Mouse (Mus musculus) spleen, adult 2 months (tissue): Measurements from ENCODE around the gene Herc6.

Experiments
- CTCF ChIP-seq: fragments of 200-500 bp; IDR thresholded peaks from 2 replicates; pipeline ENCODE4 v1.5.1; 2011; ENCODE audit warnings: mild to moderate bottlenecking, inconsistent platforms; ENCODE audit not compliant: insufficient read depth, insufficient read length, insufficient replicate concordance; ENCODE audit errors: extremely low read depth
- POLR2A ChIP-seq: fragments of 200-500 bp; IDR thresholded peaks from 2 replicates; pipeline ENCODE4 v1.6.1; 2011; ENCODE audit warnings: low read depth, low read length, inconsistent platforms

DNA sequence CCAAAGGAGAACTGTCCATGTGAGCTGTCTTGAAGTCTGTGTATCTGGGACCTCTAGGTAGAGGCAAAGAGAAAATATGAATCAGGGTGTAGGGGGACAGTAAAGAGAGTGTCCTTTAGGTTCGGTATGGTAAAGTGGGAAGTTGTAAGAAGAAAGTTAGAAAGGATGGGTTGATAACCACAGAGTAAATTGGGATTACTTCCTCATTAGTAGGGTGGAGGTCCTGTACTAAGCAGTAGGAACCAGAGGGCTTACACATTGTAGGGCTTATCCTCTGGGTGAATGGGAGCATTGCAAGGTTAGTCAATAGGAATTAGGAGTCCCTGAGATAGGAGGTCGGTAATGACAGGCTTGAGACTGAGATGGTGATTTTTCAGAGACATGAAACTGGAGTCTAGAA lies 13.2 kb upstream of the Herc6 start:
- no peak for TF ChIP-seq POLR2A
- no peak for TF ChIP-seq CTCF
